Mouse (Mus musculus): ENCODE data around the gene Ncoa4.
A peak's percentile ranks its signal among the peaks of the same experiment; 100 is the strongest.
"Not testable (repeated sequence)": the region's sequence is repeated elsewhere in the genome, so short reads cannot be mapped to it uniquely, and the experiment has no call there.

Ncoa4 gene

GRCm38 (mm10) chr14:32159690-32160246 lies at the start of gene Ncoa4:
Gene Ncoa4 (plus strand): TSS chr14:32159865.
- DNase-seq (ENCODE audit: low spot score): peak; percentile 99

DNA sequence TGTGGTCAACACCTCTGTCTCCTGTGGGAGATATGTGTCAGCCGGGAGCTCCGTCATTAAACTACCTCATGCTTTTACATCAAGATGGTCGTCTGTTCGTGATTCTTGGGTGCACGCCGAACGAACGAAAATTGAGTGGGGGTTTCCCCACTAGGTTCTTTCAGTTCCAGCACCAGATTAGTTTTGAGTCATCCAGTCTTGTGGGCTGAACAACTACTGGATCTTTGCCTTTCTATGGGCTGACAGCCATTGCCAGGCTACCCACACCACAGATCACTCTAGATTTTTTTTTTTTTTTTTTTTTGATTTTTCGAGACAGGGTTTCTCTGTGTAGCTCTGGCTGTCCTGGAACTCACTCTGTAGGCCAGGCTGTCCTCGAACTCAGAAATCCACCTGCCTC lies 47.5 kb upstream of the Ncoa4 start:
- not testable (repeated sequence) for DNase-seq (ENCODE audit: low spot score)

- no peak for DNase-seq (ENCODE audit: low spot score)
These were observed 38.4 kb upstream of the Ncoa4 start for GRCm38 (mm10) chr14:32120940-32121919.

- DNase-seq (ENCODE audit: low spot score): no peak
These were observed 37.7 kb upstream of the Ncoa4 start for GRCm38 (mm10) chr14:32121920-32122315.

GRCm38 (mm10) chr14:32124261-32124660 lies 35.4 kb upstream of the Ncoa4 start:
- no peak for DNase-seq (ENCODE audit: low spot score)

DNA sequence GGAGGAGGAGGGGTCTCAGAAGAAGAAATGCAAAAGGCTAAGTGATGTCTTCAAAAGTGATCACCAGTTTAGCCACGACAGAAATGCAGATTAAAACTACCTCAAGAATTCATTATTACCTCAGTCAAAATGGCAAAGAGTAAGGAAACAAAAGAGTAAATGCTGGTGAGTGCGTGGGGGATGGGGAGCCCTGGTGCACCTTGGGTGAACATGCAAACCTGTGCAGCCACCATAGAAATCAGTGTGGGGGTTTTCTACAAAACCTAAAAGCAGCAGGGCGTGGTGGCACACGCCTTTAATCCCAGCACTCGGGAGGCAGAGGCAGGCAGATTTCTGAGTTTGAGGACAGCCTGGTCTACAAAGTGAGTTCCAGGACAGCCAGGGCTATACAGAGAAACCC lies 34.4 kb upstream of the Ncoa4 start:
- not testable (repeated sequence) for DNase-seq (ENCODE audit: low spot score)

DNA sequence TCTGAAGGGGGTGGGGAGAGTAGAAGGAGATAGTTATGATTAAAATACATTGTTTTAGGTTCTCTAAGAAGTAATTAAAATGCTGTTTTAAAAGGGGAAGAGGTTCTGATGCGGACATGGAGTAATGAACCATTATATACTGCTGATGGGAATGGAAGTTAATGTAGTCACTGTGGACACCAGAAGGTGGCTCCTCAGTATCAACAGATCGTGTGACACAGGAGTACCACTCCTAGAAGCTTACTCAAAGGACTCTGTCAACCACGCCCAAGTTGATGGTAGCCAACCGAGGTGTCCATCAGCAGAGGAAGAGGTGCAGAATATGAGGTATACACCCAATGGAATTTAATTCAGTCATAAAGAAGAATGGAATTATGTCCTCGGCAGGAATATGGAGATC lies 31.3 kb upstream of the Ncoa4 start:
- no peak for DNase-seq (ENCODE audit: low spot score)

DNA sequence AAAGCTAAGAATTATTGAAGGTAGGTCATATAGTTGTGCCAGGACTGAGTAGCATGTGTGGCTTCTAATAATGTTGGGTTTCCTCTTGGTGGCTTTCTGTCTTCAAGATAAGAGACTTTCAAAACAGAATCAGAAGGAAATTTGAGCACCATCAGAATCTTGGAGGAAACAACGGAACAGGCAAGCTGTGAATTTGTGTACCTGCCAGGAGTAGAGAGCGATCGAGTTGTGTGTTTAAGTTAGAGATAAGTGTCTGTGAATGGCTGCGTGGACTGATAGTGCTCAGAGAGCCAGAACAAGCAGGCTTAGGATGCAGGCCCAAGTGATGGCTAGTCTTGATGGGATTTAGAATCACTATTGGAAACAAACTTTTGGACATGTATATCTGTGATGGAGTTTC lies 27.8 kb upstream of the Ncoa4 start:
- no peak for DNase-seq (ENCODE audit: low spot score)

DNA sequence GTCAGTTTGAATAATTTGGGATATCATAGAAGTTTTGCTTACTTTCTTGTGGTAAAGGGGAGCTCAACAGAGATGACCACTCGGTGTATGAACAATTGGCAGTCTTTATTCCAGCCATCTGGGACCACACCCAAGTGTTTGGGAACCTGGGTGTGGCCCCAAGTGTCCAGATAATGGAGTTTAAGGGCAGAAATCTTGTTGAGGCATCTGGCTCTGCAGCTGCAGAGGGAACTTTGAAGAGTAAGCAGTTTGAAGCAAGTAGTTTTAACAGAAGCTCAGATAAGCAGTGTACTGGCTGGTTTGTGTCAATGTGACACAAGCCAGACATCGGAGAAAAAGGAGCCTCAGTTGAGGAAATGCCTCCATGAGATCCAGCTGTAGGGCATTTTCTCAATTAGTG lies 25.4 kb upstream of the Ncoa4 start:
- DNase-seq (ENCODE audit: low spot score): no peak

- not testable (repeated sequence) for DNase-seq (ENCODE audit: low spot score)
These were observed 23.2 kb upstream of the Ncoa4 start for GRCm38 (mm10) chr14:32136467-32136866.

DNA sequence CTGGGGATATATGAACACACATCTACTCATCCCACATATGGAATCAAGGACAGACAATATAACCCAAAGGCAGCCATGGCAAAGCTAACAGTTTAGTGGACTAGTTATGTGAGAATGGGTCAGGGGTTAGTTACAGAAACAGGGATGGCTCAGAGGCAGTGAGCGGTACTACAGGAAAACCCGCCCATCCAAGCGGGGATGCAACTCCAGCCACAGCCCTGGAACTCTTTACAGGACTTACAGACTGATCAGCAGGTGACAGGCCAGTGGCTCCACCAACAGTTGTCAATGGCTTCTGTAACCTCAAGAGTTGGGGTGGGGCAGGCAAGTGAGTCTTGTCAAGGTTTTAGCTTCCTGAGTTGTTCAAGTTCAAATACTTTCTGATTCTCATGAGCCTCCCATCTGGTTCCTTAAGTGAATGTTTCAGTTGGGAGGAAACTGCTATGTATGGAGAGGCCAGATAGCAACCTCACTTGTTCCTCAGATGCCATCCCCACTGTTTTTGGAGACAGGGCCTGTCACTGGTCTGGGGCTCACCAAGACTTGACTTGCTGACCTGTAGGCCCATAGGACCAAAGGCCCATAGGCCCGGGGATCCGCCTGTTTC lies 19.2 kb upstream of the Ncoa4 start:
- no peak for DNase-seq (ENCODE audit: low spot score)

DNA sequence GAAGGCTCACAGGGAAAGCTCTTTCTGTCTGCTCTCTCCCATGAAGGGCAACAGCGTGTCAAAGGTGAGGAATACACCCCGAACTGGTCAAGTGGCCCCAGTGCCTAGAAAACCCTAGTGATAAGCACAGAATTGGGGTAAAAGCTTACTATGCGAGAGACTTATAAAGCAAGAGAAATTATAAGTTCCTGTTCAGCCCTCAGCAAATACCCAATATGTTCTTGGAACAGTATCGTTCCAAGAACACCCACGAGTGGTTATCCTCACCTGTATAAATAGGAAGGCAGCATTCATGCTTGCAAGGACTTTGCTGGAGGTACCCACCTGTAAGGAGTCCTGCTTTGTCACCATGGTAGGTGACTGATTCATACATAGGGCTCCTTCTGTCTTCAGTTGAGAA lies 17.9 kb upstream of the Ncoa4 start, which contains the start of gene Msmb:
Gene Msmb, plus strand, starts transcription at position 301 of the 400 bp plus-strand sequence.
- no peak for DNase-seq (ENCODE audit: low spot score)

GRCm38 (mm10) chr14:32144734-32145133 lies 14.9 kb upstream of the Ncoa4 start:
- no peak for DNase-seq (ENCODE audit: low spot score)

GRCm38 (mm10) chr14:32145401-32145800 lies 14.3 kb upstream of the Ncoa4 start:
- no peak for DNase-seq (ENCODE audit: low spot score)

DNA sequence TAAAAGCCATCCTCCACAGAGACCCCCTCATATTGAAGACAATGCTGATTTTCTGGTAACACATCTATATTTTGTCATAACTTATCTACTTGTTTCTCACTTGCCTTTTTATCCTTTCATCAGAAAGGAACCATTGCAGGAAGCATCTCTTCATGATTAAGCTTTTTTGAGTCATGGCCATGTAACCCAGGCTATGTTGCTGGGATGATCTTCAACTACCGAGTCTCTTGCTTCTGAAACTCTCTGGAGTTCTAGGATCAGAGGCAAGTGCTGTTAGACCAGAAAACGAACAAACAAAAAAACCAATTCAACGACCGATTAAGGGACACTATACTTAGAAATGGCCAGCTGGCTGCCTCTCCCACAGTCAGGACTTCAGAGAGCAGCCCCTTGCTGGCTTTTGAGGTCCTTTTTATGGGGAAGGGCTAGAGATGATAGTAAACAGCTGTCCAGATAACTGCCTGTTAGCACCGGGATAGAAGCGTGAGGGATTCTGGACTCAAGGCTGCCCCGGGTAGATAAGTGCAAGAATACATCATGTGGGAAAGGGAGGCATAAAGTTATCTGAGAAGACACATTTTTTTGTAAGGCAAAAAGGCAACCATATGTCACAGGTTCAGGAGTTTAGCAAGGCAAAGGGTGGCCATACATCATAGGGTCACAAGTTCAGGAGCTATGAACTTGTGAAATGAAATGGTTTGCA lies 13.7 kb upstream of the Ncoa4 start:
- DNase-seq (ENCODE audit: low spot score): no peak

GRCm38 (mm10) chr14:32146578-32146977 lies 13.1 kb upstream of the Ncoa4 start:
- DNase-seq (ENCODE audit: low spot score): no peak

- no peak for DNase-seq (ENCODE audit: low spot score)
These were observed 8.8 kb upstream of the Ncoa4 start for GRCm38 (mm10) chr14:32150872-32151271.

- DNase-seq (ENCODE audit: low spot score): no peak
These were observed 7.3 kb upstream of the Ncoa4 start for GRCm38 (mm10) chr14:32152243-32152965.

GRCm38 (mm10) chr14:32153156-32153555 lies 6.5 kb upstream of the Ncoa4 start:
- DNase-seq (ENCODE audit: low spot score): no peak

DNA sequence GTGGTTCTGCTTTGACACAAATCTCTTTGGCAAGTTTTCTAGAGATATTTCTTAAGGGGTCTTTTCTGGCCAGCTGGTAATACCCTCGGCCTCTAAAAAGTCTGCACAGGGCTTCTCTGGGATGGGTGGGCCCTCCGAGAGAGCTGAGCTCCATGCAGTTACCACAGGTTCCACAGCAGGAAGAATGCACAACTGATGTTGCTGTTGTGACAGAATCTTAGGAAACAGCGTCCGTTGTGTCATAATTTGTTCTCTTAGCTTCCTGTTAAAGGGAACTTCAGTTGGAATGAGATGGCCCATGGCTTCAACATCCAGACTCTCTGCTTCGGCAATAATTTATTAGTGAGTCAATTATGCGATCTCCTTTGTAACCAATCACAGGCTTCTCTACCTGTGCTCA lies 4.9 kb upstream of the Ncoa4 start:
- DNase-seq (ENCODE audit: low spot score): no peak

DNA sequence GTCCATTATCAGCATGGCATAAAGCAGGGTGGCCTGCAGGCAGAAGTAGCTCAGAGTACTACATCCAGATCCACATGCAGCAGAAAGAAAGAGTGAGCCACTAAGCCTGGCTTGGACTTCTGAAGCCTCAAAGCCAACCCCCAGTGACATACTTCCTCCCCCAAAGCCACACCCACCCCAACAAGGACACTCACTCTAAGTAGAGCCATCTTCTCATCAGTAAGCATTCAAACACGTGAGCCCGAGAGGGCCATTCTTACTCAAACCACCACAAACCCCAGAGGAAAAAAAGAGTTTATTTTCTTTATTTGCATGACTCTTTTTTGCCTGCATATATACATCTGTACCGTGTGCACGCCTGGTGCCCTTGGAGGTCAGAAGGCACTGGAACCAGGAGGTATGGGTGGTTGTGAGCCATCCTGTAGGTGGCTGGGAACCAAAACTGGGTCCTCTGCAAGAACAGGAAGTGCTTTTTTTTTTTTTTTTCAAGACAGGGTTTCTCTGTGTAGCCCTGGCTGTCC lies 455 bp upstream of the Ncoa4 start:
- DNase-seq (ENCODE audit: low spot score): no peak

Data from layer of hippocampus, adult 9-10 months (tissue).